In the genomic region with DNA sequence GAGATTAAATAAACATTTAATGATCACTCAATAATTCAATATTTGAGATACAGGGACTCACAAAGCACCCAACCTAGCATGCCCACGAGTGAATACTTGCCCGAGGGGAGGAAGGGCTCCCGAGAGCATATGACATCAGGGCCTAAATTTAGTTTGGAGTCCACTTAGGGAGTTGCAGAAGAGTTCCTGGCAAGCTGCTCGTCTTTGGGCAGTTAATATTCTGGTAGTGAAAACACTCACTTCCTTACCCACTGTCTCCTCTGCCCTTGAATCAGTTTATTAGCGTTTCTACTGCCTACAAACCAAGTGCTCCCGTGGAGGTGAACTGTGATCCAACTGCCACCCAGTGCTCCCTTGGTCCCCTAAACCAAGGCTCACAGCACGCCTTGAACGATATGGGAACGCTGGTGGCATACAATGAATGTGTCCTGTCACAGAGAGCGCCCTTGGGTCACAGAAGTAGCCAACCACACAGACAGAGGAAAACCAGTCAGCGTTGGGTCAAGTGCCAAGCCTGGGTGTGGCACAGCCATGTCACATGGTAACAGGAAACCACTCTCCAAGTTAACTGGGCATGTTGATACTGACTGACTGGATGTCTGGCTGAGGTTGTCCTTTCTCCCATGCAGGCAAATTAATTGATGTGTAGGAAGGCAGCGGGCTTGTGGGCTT, we compare ENCODE assay signal across 8 mouse cellular contexts. TPM values are rescaled to one million over a fixed set of nuclear protein-coding genes. Genes with fewer than 3 reads are reported as not detected.
DNase-seq lines count a peak whose midpoint lies in the region; ATAC-seq lines count a peak whose summit lies in the region.

No protein-coding gene starts in this region.

- no peak for ATAC-seq in inflammation-experienced regulatory T-cells, adult 6 months

- DNase-seq in testis, postnatal 10 days (ENCODE audit: low spot score) = peak; percentile 70
- no peak for DNase-seq in testis, postnatal 14 days (ENCODE audit: low spot score)
- DNase-seq in gastrocnemius, postnatal 25 days = peak; percentile 42
- DNase-seq in kidney, postnatal 14 days = peak; percentile 54
- peak; percentile 62 for DNase-seq in skeletal muscle tissue, adult 2 months (ENCODE audit: low read depth, low spot score)
- DNase-seq in left cerebral cortex, adult 11 months (ENCODE audit: low spot score) = no peak
- no peak for DNase-seq in right cerebral cortex, postnatal 25 days

RNA-seq across cellular contexts. Expression of gene S100b, which starts 4.2 kb away (rescaled TPM):
- total RNA-seq in gastrocnemius, postnatal 25 days (2021) = 1 to 10 TPM; 4.3 to 6.1 TPM
- polyA plus RNA-seq in inflammation-experienced regulatory T-cells, adult 6 months (2017; shearing (Covaris generic)) = not detected

RNA-seq across cellular contexts. Expression of gene Prmt2, which starts 20.2 kb away (rescaled TPM):
- total RNA-seq in gastrocnemius, postnatal 25 days (2021) = 1 to 10 TPM; 2.7 to 4.4 TPM
- polyA plus RNA-seq in inflammation-experienced regulatory T-cells, adult 6 months (2017; shearing (Covaris generic)) = 10 to 100 TPM; 19.2 to 41.4 (median 37.6) TPM

Comparison
In these comparisons a context has a peak if more than half of its experiments do, and no peak if none do; other contexts are left out.
1. DNase-seq: peak in testis, postnatal 10 days (single experiment), gastrocnemius, postnatal 25 days (single experiment), kidney, postnatal 14 days (single experiment) and skeletal muscle tissue, adult 2 months (single experiment); none in testis, postnatal 14 days (single experiment), left cerebral cortex, adult 11 months (single experiment) and right cerebral cortex, postnatal 25 days (single experiment).